Mouse (Mus musculus) cerebellum, postnatal 25 days (tissue): ENCODE measurements at regions not wholly inside any gene's neighbourhood (a gene's known extent, or its start where the extent isn't known, plus 50 kb on each side); places are given as distances from the start of the nearest gene placed in this dataset.
A peak's percentile ranks its signal among the peaks of the same experiment; 100 is the strongest.

Experiments
- DNase-seq, 2 experiments: peaks; one replicate each; pipeline ENCODE4 v3.0.0; 2021; ENCODE audit warnings: mixed read lengths in 2 of 2

GRCm38 (mm10) chr5:75761459-75762310 lies 187.0 kb downstream of the Kit start:
- DNase-seq, result no peak

- DNase-seq, result no peak
These were observed 181.5 kb downstream of the Kit start for GRCm38 (mm10) chr5:75756168-75756567.

- DNase-seq, result no peak
These were observed 179.6 kb downstream of the Kit start for GRCm38 (mm10) chr5:75754356-75754755.

- DNase-seq, result no peak
These were observed 170.6 kb downstream of the Kit start for GRCm38 (mm10) chr5:75745311-75745710.

- no peak for DNase-seq
These were observed 169.8 kb downstream of the Kit start for GRCm38 (mm10) chr5:75744475-75745045.

- no peak for DNase-seq
These were observed 164.6 kb downstream of the Kit start for GRCm38 (mm10) chr5:75739336-75739735.

- DNase-seq, result no peak
These were observed 163.7 kb downstream of the Kit start for GRCm38 (mm10) chr5:75738445-75738844.

GRCm38 (mm10) chr5:75737752-75738151 lies 163.0 kb downstream of the Kit start:
- DNase-seq, result no peak

GRCm38 (mm10) chr5:75736318-75736717 lies 161.6 kb downstream of the Kit start:
- no peak for DNase-seq

- DNase-seq, result no peak
These were observed 159.8 kb downstream of the Kit start for GRCm38 (mm10) chr5:75734508-75734907.

GRCm38 (mm10) chr5:75734043-75734442 lies 159.3 kb downstream of the Kit start:
- DNase-seq, result no peak

- no peak for DNase-seq
These were observed 156.5 kb downstream of the Kit start for GRCm38 (mm10) chr5:75731236-75731635.

GRCm38 (mm10) chr5:75730698-75731097 lies 156.0 kb downstream of the Kit start:
- no peak for DNase-seq

GRCm38 (mm10) chr5:75721291-75721690 lies 146.6 kb downstream of the Kit start:
- no peak for DNase-seq

- DNase-seq, result no peak
These were observed 145.6 kb downstream of the Kit start for GRCm38 (mm10) chr5:75720091-75720940.

- peak; percentile 13 to 51 for DNase-seq
These were observed 144.0 kb downstream of the Kit start for GRCm38 (mm10) chr5:75718511-75719225.
